Mouse (Mus musculus) spleen, adult 2 months (tissue): ENCODE data around the gene Klhl29. TPM values are rescaled to one million over a fixed set of nuclear protein-coding genes. Genes with fewer than 3 reads are reported as not detected.

Experiments
- DNase-seq, 2 experiments: peaks; one replicate each; pipeline versions ENCODE4 v3.0.0 to v3.0.0-alpha.2; 2012 to 2021; ENCODE audit warnings: low spot score in 2 of 2, low read depth in 1 of 2
- H3K27ac ChIP-seq: fragments of 200-500 bp; 2 replicates; pipeline ENCODE4 v1.5.1; 2012; ENCODE audit warnings: low read length, inconsistent platforms; ENCODE audit not compliant: insufficient read depth
- H3K27me3 ChIP-seq: fragments of 200-500 bp; 2 replicates; pipeline ENCODE4 v1.6.1; 2012; ENCODE audit warnings: mild to moderate bottlenecking, moderate library complexity, low read length, inconsistent platforms; ENCODE audit not compliant: control insufficient read depth, insufficient read depth
- H3K36me3 ChIP-seq: fragments of 200-500 bp; 2 replicates; pipeline ENCODE4 v1.6.1; 2012; ENCODE audit warnings: mild to moderate bottlenecking, low read length, inconsistent platforms; ENCODE audit not compliant: control insufficient read depth, insufficient read depth
- H3K4me1 ChIP-seq: fragments of 200-500 bp; 2 replicates; pipeline ENCODE4 v1.6.1; 2011; ENCODE audit warnings: inconsistent platforms; ENCODE audit not compliant: control insufficient read depth, insufficient read depth, insufficient read length
- H3K4me3 ChIP-seq: fragments of 200-500 bp; 2 replicates; pipeline ENCODE4 v1.5.1; 2011; ENCODE audit warnings: mild to moderate bottlenecking, inconsistent platforms; ENCODE audit not compliant: insufficient read depth, insufficient read length; ENCODE audit errors: extremely low read depth
- CTCF ChIP-seq: fragments of 200-500 bp; IDR thresholded peaks from 2 replicates; pipeline ENCODE4 v1.5.1; 2011; ENCODE audit warnings: mild to moderate bottlenecking, inconsistent platforms; ENCODE audit not compliant: insufficient read depth, insufficient read length, insufficient replicate concordance; ENCODE audit errors: extremely low read depth
- POLR2A ChIP-seq: fragments of 200-500 bp; IDR thresholded peaks from 2 replicates; pipeline ENCODE4 v1.6.1; 2011; ENCODE audit warnings: low read depth, low read length, inconsistent platforms
- WGBS: fragments of 180-500 bp; shearing (Covaris S2); methylation state at CpG from one replicate; pipeline ENCODE4 v1.1.7; 2018; 5-methylcytosine and 5-hydroxymethylcytosine counted together
- polyA plus RNA-seq: library from polyadenylated mRNA; depleted of rRNA; stranded (reverse); fragments of >200 nt; gene quantifications from 2 replicates; pipeline ENCODE4 v1.2.3, GENCODE M21; 2012

Klhl29 gene
- polyA plus RNA-seq, 1 experiment = 6.4 TPM

DNA sequence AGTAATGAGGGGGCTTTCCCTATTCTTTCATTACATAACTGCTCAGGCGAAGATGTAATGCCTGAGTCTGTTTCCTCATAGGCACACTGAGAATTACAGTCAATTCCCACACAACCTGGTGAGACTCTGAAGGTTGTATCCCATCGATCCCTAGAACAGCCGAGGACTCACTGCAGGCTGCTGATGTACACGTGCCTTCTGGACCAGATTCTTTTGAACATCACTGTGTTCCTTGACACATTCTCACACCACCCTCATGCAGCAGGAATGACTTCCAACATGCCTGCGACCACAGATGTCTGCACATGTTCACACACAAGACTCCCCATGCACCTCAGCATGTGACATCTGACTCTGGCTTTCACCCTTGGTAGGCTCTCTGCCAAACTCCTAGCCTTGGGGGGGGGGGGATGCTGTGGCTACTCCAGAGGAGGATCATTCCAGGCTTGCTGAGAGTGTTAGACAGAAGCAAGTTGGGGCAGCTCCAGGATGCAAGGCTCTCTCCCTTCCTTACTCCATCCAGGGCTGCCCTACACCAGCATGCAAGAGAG is 217.5 kb downstream of the Klhl29 start:
- no peak overlapping the region for H3K27ac ChIP-seq
- no peaks in the 10 kb centered on the region for H3K4me1 ChIP-seq
- no peaks in the 10 kb centered on the region for H3K36me3 ChIP-seq
- 86% methylated on average over 5 of the region's 5 CpGs for WGBS
- no peak for DNase-seq
- no peak overlapping the region for H3K4me3 ChIP-seq
- no peaks in the 10 kb centered on the region for H3K27me3 ChIP-seq
- TF ChIP-seq POLR2A = no peak
- TF ChIP-seq CTCF = no peak

- Histone ChIP-seq H3K36me3 (no peaks in the 10 kb centered on the region), H3K27me3 (no peaks in the 10 kb centered on the region), H3K4me1 (no peaks in the 10 kb centered on the region), H3K27ac (no peak overlapping the region), H3K4me3 (no peak overlapping the region)
- WGBS = 80% methylated on average over 6 of the region's 6 CpGs
- DNase-seq = no peak
- TF ChIP-seq CTCF (no peak), POLR2A (no peak)
These were observed 218.3 kb downstream of the Klhl29 start for GRCm38 (mm10) chr12:5157021-5157681.

DNA sequence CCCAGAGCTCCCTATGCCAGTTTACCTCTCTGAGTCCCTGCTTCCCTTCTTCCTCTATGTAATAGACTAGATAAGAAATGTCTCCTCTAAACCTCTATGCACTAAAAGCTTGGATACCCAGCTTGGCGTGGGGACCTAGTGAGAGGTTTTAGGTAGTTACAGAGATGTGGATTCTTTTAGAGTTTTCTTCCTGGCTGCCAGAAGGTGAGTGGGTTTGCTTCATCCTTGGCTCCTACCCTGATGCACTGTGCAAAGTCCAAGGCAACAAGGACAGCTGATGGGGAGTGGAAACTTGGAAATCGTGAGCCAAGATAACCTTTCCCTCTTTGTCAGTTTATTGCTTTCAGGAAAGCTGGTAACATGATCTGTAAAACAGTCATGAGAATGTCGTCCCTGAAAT is 220.3 kb downstream of the Klhl29 start:
- TF ChIP-seq CTCF (no peak), POLR2A (no peak)

GRCm38 (mm10) chr12:5151859-5152258 is 223.6 kb downstream of the Klhl29 start:
- TF ChIP-seq CTCF (no peak), POLR2A (no peak)
- DNase-seq = no peak
- H3K4me3 ChIP-seq = no peak overlapping the region
- no peaks in the 10 kb centered on the region for H3K36me3 ChIP-seq
- no peaks in the 10 kb centered on the region for H3K27me3 ChIP-seq
- H3K27ac ChIP-seq = no peak overlapping the region
- WGBS = 43% methylated on average over 10 of the region's 10 CpGs
- no peaks in the 10 kb centered on the region for H3K4me1 ChIP-seq

More for the DNA sequence above, 220.3 kb downstream of the Klhl29 start:
- no peak overlapping the region for H3K27ac ChIP-seq
- no peaks in the 10 kb centered on the region for H3K4me1 ChIP-seq
- no peak for DNase-seq
- H3K36me3 ChIP-seq = no peaks in the 10 kb centered on the region
- WGBS = 77% methylated on average over 3 of the region's 3 CpGs
- no peaks in the 10 kb centered on the region for H3K27me3 ChIP-seq
- no peak overlapping the region for H3K4me3 ChIP-seq

DNA sequence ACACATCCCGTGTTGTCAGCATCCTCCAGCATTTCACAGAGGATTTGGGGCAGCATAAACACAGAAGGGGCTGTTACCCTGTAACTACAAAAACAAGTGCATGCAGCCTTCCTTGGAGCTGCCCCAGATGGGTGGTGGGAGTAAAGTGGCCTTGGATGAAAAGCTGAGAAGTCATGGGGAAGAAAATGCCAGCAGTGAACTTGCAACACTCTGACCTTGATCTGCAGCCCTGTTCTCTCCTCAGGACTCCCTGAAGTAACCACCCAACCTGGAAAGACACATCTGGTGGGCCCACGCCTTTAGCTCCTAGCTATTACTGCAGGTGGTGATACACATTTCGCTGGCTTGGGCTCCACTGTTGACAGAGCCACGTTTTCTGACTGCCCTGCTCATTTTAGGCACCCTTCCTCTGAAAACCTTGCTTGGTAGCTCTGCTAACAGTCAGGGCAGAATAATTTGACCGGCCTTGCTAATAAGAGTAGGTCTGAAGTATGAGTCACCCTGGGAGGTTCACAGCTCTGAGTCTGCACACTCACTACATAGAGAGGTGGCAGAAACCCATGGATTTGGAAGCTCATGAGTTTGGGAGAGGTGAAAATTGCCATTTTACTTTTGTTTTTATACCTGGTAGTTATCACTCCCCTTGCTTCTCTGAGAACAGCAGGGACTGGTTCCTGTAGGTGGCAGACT is 228.0 kb downstream of the Klhl29 start:
- H3K4me3 ChIP-seq = no peak overlapping the region
- H3K27ac ChIP-seq = no peak overlapping the region; the same call in 1 of the 2 replicates
- H3K27me3 ChIP-seq = no peaks in the 10 kb centered on the region
- H3K4me1 ChIP-seq = no peaks in the 10 kb centered on the region
- H3K36me3 ChIP-seq = no peaks in the 10 kb centered on the region
- 72% methylated on average over 5 of the region's 5 CpGs for WGBS
- DNase-seq = no peak
- TF ChIP-seq POLR2A (no peak), CTCF (no peak)

DNA sequence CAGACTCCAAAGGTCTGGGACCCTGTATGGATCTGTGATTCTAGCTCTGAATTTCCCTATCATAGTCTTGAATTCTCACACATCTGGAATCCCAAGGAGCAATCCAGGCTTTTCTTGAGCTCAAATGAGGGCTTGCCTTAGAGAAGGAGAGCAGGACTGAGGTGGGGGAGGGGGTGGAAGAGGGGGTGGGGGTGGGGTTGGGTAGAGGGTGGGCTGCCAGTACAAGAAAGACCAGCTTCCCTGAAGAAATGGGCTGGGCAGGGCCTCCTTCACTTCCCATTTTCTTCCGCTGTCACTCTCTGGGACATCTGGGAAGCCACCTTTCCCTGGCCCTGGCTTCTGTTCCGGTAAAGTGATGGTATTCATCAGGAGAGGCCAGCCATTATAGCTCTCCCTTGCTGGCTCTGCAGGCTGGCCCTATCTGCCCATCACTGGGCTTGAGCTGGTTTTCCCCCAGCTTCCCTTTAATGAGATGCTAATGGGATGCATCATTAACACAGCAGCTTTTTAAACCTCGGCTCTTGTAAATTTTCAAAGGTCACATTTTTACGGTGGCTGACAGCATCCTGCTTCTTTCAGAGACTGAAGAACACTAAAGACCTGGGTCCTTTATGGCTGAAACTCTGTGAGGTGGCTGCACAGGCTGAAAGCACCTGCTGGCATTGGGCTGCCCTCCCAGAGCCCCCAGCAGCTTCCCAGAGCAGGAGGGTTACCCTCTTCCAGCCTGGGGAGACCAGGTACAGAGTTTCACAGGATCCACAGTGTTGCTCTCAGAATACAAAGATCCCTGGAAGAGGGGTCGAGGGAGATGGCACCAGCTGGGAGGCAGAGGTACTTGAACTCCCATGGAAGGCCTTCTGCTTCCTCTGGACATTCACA is 231.3 kb downstream of the Klhl29 start:
- Histone ChIP-seq H3K27me3 (no peaks in the 10 kb centered on the region), H3K36me3 (no peaks in the 10 kb centered on the region), H3K4me3 (no peak overlapping the region), H3K4me1 (no peaks in the 10 kb centered on the region), H3K27ac (no peak overlapping the region)
- WGBS = 56% methylated on average over 5 of the region's 5 CpGs
- no peak for TF ChIP-seq POLR2A
- TF ChIP-seq CTCF = no peak
- DNase-seq = no peak
